Mouse (Mus musculus): Measurements from ENCODE around the gene Gm42372.

Gm42372 gene

GRCm38 (mm10) chr7:16959539-16960187 lies 23.2 kb upstream of the Gm42372 start, which contains the start of gene Pnmal1:
Pnmal1 (plus strand) TSS chr7:16959679.
- in situ Hi-C loops (cut with MboI, MseI) = no loop called here

GRCm38 (mm10) chr7:16961678-16962077 lies 21.2 kb upstream of the Gm42372 start:
- in situ Hi-C loops (cut with MboI, MseI) = no loop called here

- in situ Hi-C loops (cut with MboI, MseI) = no loop called here
These were observed 14.5 kb upstream of the Gm42372 start for GRCm38 (mm10) chr7:16968414-16968813.

- in situ Hi-C loops (cut with MboI, MseI) = no loop called here
These were observed 11.7 kb upstream of the Gm42372 start for GRCm38 (mm10) chr7:16971160-16971559.

DNA sequence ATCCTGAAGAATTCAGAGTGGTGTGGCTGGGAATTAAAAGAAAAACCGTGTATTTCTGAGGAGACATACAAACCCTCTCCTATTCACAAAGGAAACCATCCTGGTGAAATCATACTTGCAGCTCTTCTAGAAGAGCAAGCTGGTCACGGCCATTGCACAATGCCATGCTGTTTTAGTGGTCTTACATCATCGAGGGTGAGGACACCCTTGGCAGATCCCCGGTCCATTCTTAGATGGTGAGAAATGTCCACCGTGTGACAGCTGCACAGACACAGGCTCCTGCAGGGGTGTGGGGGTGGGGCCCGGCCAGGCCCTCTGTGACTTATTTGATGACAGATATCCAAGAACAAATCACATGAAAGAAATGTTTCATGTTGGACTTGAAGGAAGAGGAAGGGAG lies 8.9 kb upstream of the Gm42372 start:
- in situ Hi-C loops (cut with MboI, MseI) = no loop called here

DNA sequence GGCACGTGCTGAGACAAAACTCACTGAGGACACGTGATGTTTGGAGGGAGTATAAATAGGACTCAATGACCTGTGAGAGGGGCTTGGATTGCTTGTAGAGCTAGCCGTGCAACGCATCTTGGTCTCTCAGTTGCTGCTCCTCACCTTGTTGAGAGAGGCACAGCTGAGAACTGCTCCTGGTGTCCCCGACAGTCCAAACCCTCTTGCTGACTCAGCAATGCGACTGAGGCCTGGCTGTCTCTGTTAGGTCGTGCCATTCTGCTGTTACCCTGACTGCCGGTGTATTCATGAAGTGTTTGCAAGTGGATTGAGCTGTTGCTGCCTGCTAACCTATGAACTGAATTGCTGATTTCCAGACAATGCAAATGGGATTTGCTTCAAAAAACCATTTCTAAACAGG lies 6.6 kb upstream of the Gm42372 start:
- in situ Hi-C loops (cut with MboI, MseI) = no loop called here

DNA sequence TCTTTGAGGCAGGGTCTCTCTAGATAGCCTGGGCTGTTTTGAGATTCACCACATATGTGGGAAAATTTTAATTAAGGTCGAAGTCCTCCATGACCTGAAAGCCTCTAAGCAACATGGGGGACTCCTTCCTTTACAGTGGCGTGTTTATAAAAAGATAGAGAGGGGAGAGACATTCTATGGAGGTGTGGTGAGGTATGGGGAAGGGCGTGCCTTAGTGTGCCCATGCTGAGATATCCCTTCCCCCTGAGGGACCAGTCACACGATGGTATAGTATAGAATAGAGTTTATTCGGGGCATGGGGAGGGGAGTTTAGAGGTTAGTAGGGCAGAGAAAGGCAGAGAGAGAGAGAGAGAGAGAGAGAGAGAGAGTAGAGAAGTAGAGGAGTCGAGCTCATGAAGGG lies 4.7 kb upstream of the Gm42372 start:
- in situ Hi-C loops (cut with MboI, MseI) = no loop called here

DNA sequence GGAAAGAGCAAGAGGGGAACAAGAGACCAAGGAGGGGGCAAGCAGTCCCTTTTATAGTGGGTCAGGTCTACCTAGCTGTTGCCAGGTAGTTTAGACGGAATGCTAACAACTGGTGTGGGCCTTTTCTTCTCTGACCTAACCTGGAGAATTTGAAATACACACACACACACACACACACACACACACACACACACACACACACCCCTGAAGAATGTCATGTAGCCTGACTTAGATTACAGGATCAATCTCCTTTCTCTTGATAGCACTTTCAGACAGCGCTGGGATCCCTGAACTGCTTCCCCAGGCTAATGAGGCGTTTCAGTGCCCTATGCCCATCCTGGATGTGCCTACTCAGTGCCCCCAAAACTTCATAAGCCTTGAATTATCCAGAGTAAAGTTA lies 4.3 kb upstream of the Gm42372 start:
- in situ Hi-C loops (cut with MboI, MseI) = no loop called here

GRCm38 (mm10) chr7:16980348-16980747 lies 2.5 kb upstream of the Gm42372 start:
- in situ Hi-C loops (cut with MboI, MseI) = no loop called here

DNA sequence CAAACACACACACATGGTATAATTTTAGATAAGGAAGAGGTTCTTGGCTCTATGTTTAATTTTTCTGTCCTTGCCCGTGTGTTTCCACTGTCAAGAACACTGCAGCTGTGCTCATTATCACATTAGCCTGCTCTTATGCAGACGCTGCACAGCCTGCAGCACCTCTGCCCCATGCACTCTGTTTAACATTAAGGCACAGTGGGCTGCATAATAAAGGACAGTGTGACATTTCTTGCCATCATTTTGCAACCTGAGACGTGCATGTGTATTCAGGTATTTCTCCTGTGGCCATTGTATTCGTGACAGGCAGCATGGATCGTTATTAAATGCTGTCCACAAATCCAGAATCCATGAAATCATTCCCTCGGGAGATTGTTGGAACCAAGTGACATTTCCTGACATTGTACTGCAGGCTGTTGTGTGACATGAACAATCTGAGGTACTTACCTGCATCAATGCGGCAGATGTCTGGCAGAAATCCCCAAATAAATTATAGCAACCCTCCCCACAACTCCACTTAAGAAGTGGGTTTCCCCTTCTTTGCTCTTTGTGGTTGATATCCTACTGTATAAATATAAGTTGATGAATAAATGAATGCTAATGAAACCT lies 4.8 kb downstream of the Gm42372 start:
- in situ Hi-C loops (cut with MboI, MseI) = no loop called here

GRCm38 (mm10) chr7:16988405-16988804 lies 5.5 kb downstream of the Gm42372 start:
- in situ Hi-C loops (cut with MboI, MseI) = no loop called here

DNA sequence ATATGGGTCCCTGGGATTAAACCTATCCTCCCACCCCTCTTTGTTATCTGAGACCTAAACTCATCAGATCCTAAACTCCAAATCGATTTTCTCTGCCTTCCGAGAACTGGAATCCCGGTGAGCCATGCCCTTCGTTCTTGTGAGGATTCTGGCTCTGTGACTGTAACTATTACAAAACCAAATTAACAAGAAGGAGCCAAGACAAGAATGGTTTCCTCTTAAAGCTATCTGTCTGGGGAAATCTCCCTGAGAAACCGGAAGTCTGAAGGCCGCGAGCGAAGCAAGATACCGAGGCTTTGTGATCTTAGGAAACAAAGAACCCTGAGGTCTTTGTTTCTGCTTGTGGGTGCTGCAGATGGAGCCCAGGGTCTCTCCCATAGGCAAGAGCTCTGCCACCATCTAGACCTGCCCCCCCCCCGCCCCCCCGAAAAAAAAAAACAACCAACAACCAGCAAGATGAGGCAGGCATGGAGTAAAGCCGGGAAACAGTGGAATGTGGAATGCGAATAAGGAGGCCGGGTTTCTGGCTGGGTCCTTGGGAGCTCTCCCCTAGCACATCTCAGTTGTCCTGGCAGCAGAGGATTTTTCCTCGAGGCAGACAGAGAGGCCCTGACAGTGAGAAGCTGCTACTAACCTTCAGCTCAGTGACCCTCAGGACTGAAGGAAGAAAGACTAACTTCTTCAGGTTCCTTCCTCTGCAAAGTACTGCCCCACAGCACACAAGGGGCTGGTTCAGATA lies 7.3 kb downstream of the Gm42372 start:
- in situ Hi-C loops (cut with MboI, MseI) = no loop called here

DNA sequence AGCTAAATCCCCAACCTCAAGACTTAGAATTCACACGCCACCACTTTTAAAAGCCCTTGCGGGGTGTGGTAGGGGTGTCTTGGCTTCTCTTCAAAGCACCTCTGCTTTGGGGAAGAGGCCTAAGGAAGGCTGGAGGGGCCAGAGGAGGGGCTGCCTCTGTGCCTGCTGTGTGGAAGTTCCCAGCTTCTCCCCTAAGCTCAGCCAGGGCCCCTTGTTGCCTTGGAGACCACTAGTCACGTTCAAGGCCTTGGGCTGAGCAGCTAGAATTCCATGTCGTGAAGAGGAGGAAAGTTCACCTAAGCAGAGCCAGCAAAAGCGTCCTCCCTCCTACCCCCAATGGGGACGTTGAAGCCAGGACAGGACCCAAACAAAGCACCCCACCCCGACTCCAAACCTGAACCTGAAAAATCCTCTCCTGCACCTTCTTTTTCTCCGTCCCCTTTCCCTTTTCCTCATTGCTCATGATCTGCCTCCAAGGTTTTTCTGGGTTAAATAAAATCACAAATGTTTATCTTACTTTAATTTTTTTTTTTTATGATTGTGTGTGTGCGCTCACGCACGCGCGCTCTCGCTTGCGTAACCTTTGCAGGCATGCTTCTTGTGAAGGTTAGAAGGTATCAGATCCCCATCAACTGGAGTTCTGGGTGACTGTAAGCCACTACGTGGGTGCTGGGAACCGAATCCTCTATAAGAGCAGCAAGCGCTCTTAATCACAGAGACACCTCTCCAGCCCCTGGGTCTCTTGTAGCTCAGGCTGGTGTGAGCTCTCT lies 9.0 kb downstream of the Gm42372 start:
- in situ Hi-C loops (cut with MboI, MseI) = no loop called here

DNA sequence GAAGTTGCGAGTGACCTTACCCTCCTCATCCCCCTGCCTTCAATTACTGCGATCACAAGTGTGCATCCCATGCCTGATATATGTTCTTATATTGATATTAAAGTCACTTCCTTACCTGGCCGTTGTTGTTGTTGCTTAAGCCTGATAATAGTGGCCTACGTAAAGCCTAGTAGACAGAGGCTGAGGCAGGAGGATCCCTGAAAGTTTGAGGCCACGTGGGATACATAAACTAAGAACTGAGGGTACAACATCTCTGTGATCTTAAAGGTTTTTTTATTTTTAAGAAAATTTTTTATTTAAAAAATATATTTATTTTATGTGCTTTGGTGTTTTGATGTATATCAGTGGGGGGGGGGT lies 9.5 kb downstream of the Gm42372 start, which contains the start of gene Ccdc8:
Gene Ccdc8 (plus strand): TSS at position 258 of the 357 bp plus-strand sequence.
- in situ Hi-C loops (cut with MboI, MseI) = no loop called here

DNA sequence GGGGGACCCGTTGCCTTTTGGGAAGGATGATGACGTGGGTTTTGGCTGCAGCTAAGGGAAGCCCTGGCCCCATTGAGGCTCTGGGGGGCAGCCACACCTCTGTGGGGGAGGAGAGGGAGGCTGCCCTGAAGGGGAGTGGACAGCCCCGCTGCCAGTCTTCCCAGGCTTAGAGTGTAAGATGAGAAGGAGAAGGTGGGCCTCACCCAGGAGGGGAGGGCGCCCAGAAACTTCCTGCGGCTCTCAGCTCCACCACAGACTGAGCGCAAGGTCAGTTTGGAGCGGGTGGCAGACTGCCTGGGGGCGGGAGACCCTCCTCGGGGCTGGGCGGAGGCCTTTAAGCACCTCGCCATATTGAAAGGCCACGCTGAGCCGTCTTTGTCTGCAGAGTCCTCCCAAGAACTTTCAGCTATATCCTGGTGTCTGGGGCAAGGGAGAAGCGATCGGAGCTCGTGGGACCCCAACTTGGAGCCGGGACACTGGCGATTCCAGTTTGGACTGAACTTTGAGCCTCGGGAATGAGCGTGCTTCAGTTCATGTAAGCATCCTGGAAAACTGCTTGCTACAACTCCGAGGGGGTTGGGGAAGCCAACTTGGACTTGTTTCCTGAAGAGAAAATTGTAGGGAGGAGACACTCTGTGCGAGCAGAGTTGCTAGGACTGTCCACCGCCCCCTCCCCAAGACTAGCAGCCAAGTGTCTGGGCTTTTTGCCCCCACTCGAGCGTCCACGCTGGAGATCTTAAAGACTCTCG lies 10.9 kb downstream of the Gm42372 start:
- in situ Hi-C loops (cut with MboI, MseI) = no loop called here

- in situ Hi-C loops (cut with MboI, MseI) = no loop called here
These were observed 11.5 kb downstream of the Gm42372 start for GRCm38 (mm10) chr7:16994400-16994799.

DNA sequence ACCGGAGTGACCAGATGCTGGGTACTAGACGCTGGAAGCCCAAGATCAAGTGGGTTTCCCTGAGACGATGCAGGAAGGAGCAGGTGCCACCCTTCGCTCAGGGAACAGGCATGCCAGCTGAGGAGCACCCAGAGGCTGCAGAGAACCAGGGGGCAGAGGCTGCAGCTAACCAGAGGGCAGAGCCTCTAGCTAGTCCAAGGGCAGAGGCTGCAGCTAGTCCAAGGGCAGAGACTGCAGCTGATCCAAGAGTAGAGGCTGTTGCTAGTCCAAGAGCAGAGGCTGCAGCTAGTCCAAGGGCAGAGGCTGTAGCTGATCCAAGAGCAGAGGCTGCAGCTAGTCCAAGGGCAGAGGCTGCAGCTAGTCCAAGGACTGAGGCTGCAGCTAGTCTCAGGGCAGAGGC lies 12.5 kb downstream of the Gm42372 start:
- in situ Hi-C loops (cut with MboI, MseI) = loop anchor here (5.0 kb wide), 1 partner anchor 43 kb away; no protein-coding TSS in a partner anchor

- in situ Hi-C loops (cut with MboI, MseI) = loop anchor here (5.0 kb wide), 1 partner anchor 47 kb away; no protein-coding TSS in a partner anchor
These were observed 16.3 kb downstream of the Gm42372 start for GRCm38 (mm10) chr7:16999233-16999632.

DNA sequence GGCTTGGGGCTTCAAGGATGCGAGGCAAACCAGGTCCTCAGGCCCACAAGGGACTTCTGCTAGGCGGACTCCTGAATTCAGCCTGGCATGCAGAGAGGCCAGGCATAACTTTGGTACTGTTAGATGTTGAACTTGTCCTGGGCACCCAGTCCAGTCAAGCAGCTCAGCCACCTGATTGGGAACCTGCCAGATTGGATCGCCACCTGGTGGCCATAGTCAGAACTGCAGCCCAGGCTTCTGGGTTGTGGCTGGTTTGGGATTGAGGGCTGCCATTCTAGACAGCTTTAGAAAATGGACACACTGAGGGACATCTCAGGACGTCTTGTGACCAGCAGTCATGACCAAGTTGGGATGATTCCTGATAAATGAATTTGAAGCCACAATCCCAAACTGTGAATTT lies 16.8 kb downstream of the Gm42372 start:
- in situ Hi-C loops (cut with MboI, MseI) = loop anchor here (5.0 kb wide), 2 partner anchors 47 to 67 kb away; no protein-coding TSS in a partner anchor

DNA sequence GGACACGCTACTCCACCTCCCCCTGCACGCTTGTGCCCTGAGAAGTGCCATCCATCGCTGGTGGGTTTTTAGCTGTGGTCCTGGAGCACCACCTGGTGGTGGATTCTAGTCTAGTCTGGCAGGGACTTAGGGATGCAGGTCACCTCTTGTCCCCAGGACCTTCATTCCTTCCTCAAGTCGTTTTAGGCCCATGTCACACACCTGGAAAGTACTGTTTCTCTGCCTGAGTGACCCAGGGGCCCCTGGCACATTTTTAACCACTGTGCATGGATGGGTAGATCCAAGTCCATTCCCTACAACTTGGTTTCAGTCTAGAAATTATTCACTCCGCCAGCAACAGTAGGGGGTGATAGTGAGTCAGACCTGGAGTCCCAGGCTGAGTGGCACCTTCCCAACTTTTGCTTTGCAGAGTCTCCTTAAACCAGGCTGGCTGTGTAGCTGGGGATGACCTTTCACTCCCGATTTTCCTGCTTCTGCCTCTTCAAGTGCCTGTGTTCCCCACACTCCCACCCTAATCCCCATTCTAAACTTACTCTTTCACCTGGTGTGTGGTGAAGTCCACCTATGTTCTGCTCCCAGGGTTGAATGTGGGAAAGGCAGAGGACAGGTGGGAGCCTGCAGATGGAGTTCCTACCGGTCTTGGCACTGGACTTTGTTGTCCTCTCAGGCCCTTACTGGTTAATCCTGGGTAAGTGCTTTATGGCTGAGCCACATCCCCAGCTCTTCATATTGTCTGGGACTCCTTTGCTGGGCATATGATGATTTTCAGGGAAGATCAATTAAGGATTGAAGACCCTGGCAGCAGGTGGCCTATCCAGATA lies 19.7 kb downstream of the Gm42372 start:
- in situ Hi-C loops (cut with MboI, MseI) = loop anchor here (5.0 kb wide), 1 partner anchor 70 kb away; no protein-coding TSS in a partner anchor
